Mouse (Mus musculus) testis, postnatal 10 days (tissue): ENCODE measurements around the gene Scrn1.
A peak's percentile ranks its signal among the peaks of the same experiment; 100 is the strongest.

Experiments
- DNase-seq: peaks from one replicate; pipeline ENCODE4 v3.0.0; 2021; ENCODE audit warnings: low spot score

Gene Scrn1

GRCm38 (mm10) chr6:54530182-54530581 lies 36.1 kb downstream of the Scrn1 start:
- no peak for DNase-seq

GRCm38 (mm10) chr6:54528666-54529065 lies 37.6 kb downstream of the Scrn1 start:
- DNase-seq = no peak

- DNase-seq = no peak
These were observed 47.5 kb downstream of the Scrn1 start for GRCm38 (mm10) chr6:54518758-54519157.

- no peak for DNase-seq
These were observed 49.7 kb downstream of the Scrn1 start for GRCm38 (mm10) chr6:54516512-54517134.

- DNase-seq = no peak
These were observed 54.0 kb downstream of the Scrn1 start for GRCm38 (mm10) chr6:54512256-54512655.

GRCm38 (mm10) chr6:54509264-54509663 lies 57.0 kb downstream of the Scrn1 start:
- DNase-seq = no peak

GRCm38 (mm10) chr6:54508256-54508793 lies 58.0 kb downstream of the Scrn1 start:
- DNase-seq = no peak

GRCm38 (mm10) chr6:54507808-54508207 lies 58.5 kb downstream of the Scrn1 start:
- no peak for DNase-seq

- peak; percentile 72 for DNase-seq
These were observed 59.3 kb downstream of the Scrn1 start for GRCm38 (mm10) chr6:54507002-54507401.

- no peak for DNase-seq
These were observed 60.0 kb downstream of the Scrn1 start for GRCm38 (mm10) chr6:54506318-54506717.

- no peak for DNase-seq
These were observed 63.6 kb downstream of the Scrn1 start for GRCm38 (mm10) chr6:54502661-54503115.

- DNase-seq = no peak
These were observed 70.1 kb downstream of the Scrn1 start for GRCm38 (mm10) chr6:54496214-54496613.

- no peak for DNase-seq
These were observed 71.5 kb downstream of the Scrn1 start for GRCm38 (mm10) chr6:54494612-54495398.

GRCm38 (mm10) chr6:54494097-54494496 lies 72.2 kb downstream of the Scrn1 start:
- DNase-seq = no peak

- no peak for DNase-seq
These were observed 75.2 kb downstream of the Scrn1 start for GRCm38 (mm10) chr6:54491074-54491473.

GRCm38 (mm10) chr6:54485973-54486569 lies 80.2 kb downstream of the Scrn1 start:
- DNase-seq = no peak

- peak; percentile 65 for DNase-seq
These were observed 80.8 kb downstream of the Scrn1 start for GRCm38 (mm10) chr6:54485435-54485901.

- DNase-seq = no peak
These were observed 81.3 kb downstream of the Scrn1 start for GRCm38 (mm10) chr6:54485000-54485399.

- DNase-seq = no peak
These were observed 84.7 kb downstream of the Scrn1 start for GRCm38 (mm10) chr6:54481390-54482112.

- DNase-seq = no peak
These were observed 87.5 kb downstream of the Scrn1 start for GRCm38 (mm10) chr6:54478646-54479324.

- DNase-seq = no peak
These were observed 90.2 kb downstream of the Scrn1 start for GRCm38 (mm10) chr6:54475926-54476667.
